Mouse (Mus musculus) Patski (cell line): ENCODE measurements around the gene Slc34a1. TPM values are rescaled to one million over a fixed set of nuclear protein-coding genes. Genes with fewer than 3 reads are reported as not detected.
A peak's percentile ranks its signal among the peaks of the same experiment; 100 is the strongest.

Experiments used
- ATAC-seq: fragments of 100-300 bp; one replicate; pipeline ENCODE4 v1.8.0; 2021
- CTCF ChIA-PET: fragments of 350-600 bp; sonication (Branson Sonifier 250); formaldehyde crosslinking; loops from one replicate; lab custom pipeline; 2022; ENCODE audit warnings: inconsistent platforms; lab: Charles Lee
- POLR2A ChIA-PET: fragments of 350-600 bp; sonication (Branson Sonifier 250); formaldehyde crosslinking; loops from one replicate; lab custom pipeline; 2022; ENCODE audit warnings: antibody characterized with exemption, inconsistent platforms; lab: Charles Lee
- DNase-seq: peaks from one replicate; pipeline ENCODE4 v3.0.0-alpha.2; 2011; ENCODE audit warnings: low read depth, low spot score
- H3K27me3 ChIP-seq: fragments of 371-371 bp; one replicate; pipeline ENCODE4 v1.5.1; 2021
- CTCF ChIP-seq: fragments of 100-300 bp; IDR thresholded peaks from one replicate; pipeline ENCODE4 v1.5.1; 2021
- in situ Hi-C: fragments of 300-500 bp; cut with MboI; formaldehyde crosslinking; loops from 3 replicates; pipeline ENCODE4 v1.11.1; 2018; ENCODE audit warnings: low pct_unique_long_range_greater_than_20kb, mixed read lengths
- polyA plus RNA-seq: library from polyadenylated mRNA; unstranded; gene quantifications from one replicate; pipeline ENCODE4 v1.2.3, GENCODE M21; 2021

Gene Slc34a1
- polyA plus RNA-seq, 1 experiment from 2014 or later = not detected

GRCm38 (mm10) chr13:55443799-55444285 is 45.9 kb downstream of the Slc34a1 start:
- no peaks in the 10 kb centered on the region for H3K27me3 ChIP-seq
- TF ChIP-seq CTCF = no peak
- ChIA-PET POLR2A (interaction anchor here (1.2 kb wide), 1 partner anchor 26 kb away, joined by 8 read pairs; no protein-coding TSS in a partner anchor), CTCF (interaction anchor here (1.2 to 1.6 kb wide), 2 partner anchors 15 to 26 kb away, joined by 4 to 7 read pairs; no protein-coding TSS in a partner anchor)
- ATAC-seq (no peak), DNase-seq (no peak)
- in situ Hi-C loops = no loop called here

GRCm38 (mm10) chr13:55444286-55444936 is 46.4 kb downstream of the Slc34a1 start:
- DNase-seq = peak; percentile 56
- in situ Hi-C loops = no loop called here
- ChIA-PET CTCF (interaction anchor here (1.2 to 1.6 kb wide), 2 partner anchors 15 to 25 kb away, joined by 4 to 7 read pairs; no protein-coding TSS in a partner anchor), POLR2A (interaction anchor here (0.6 to 2.8 kb wide), 3 partner anchors 21 to 659 kb away, joined by 3 to 9 read pairs (median 8); no protein-coding TSS in a partner anchor)
- peak; percentile 46 for ATAC-seq
- TF ChIP-seq CTCF = no peak
- H3K27me3 ChIP-seq = no peaks in the 10 kb centered on the region

GRCm38 (mm10) chr13:55444937-55445315 is 46.9 kb downstream of the Slc34a1 start, which contains the start of gene Grk6:
Gene Grk6 (plus strand): TSS chr13:55445072.
- TF ChIP-seq CTCF = no peak
- DNase-seq = peak; percentile 97
- CTCF ChIA-PET = interaction anchor here (1.2 to 1.6 kb wide), 2 partner anchors 16 to 25 kb away, joined by 4 to 7 read pairs; no protein-coding TSS in a partner anchor
- in situ Hi-C loops = no loop called here
- ATAC-seq = peak; percentile 85
- POLR2A ChIA-PET = interaction anchor here (0.5 to 2.8 kb wide), 5 partner anchors 19 to 659 kb away, joined by 3 to 9 read pairs (median 4); partner anchors contain the start of gene Prr7
- no peaks in the 10 kb centered on the region for H3K27me3 ChIP-seq

GRCm38 (mm10) chr13:55445361-55446091 is 47.5 kb downstream of the Slc34a1 start:
- in situ Hi-C loops = no loop called here

GRCm38 (mm10) chr13:55446483-55447105 is 48.6 kb downstream of the Slc34a1 start:
- TF ChIP-seq CTCF = no peak
- no peak for DNase-seq
- ATAC-seq = no peak
- ChIA-PET POLR2A (interaction anchor here (1.7 to 2.8 kb wide), 2 partner anchors 17 to 19 kb away, joined by 4 to 9 read pairs; partner anchors contain the start of gene Prr7), CTCF (interaction anchor here (0.9 kb wide), 1 partner anchor 67 kb away, joined by 3 read pairs; the partner anchor contains the start of gene Pdlim7)
- in situ Hi-C loops = no loop called here
- no peaks in the 10 kb centered on the region for H3K27me3 ChIP-seq

More at GRCm38 (mm10) chr13:55445361-55446091, 47.5 kb downstream of the Slc34a1 start:
- TF ChIP-seq CTCF = no peak
- no peak for ATAC-seq
- DNase-seq = no peak
- H3K27me3 ChIP-seq = no peaks in the 10 kb centered on the region
- ChIA-PET POLR2A (interaction anchor here (0.5 to 2.8 kb wide), 3 partner anchors 18 to 83 kb away, joined by 3 to 9 read pairs (median 4); partner anchors contain the start of gene Prr7), CTCF (interaction anchor here (1.2 kb wide), 1 partner anchor 24 kb away, joined by 7 read pairs; no protein-coding TSS in a partner anchor)

- no peak for TF ChIP-seq CTCF
- ATAC-seq = no peak
- DNase-seq = no peak
- in situ Hi-C loops = no loop called here
- POLR2A ChIA-PET = interaction anchor here (0.7 kb wide), 1 partner anchor 36 kb away, joined by 3 read pairs; no protein-coding TSS in a partner anchor
- H3K27me3 ChIP-seq = no peaks in the 10 kb centered on the region
- CTCF ChIA-PET = no interaction called here
These were observed 49.6 kb downstream of the Slc34a1 start for GRCm38 (mm10) chr13:55447543-55447943.

- ChIA-PET CTCF (no interaction called here), POLR2A (interaction anchor here (0.7 kb wide), 1 partner anchor 35 kb away, joined by 3 read pairs; no protein-coding TSS in a partner anchor)
- ATAC-seq = no peak
- H3K27me3 ChIP-seq = no peaks in the 10 kb centered on the region
- in situ Hi-C loops = no loop called here
- no peak for DNase-seq
- no peak for TF ChIP-seq CTCF
These were observed 50.1 kb downstream of the Slc34a1 start for GRCm38 (mm10) chr13:55448131-55448530.

- ATAC-seq (no peak), DNase-seq (no peak)
- ChIA-PET CTCF (no interaction called here), POLR2A (no interaction called here)
- in situ Hi-C loops = no loop called here
- H3K27me3 ChIP-seq = no peaks in the 10 kb centered on the region
- no peak for TF ChIP-seq CTCF
These were observed 51.2 kb downstream of the Slc34a1 start for GRCm38 (mm10) chr13:55449205-55449604.

GRCm38 (mm10) chr13:55449679-55450441 is 51.9 kb downstream of the Slc34a1 start:
- POLR2A ChIA-PET = no interaction called here
- no peaks in the 10 kb centered on the region for H3K27me3 ChIP-seq
- DNase-seq (no peak), ATAC-seq (no peak)
- CTCF ChIA-PET = no interaction called here
- in situ Hi-C loops = no loop called here
- TF ChIP-seq CTCF = no peak
